Mouse (Mus musculus): Measurements from ENCODE around the gene C2cd3.
"Not testable (repeated sequence)": the region's sequence is repeated elsewhere in the genome, so short reads cannot be mapped to it uniquely, and the experiment has no call there.

Gene C2cd3

GRCm38 (mm10) chr7:100472777-100473176 lies 100.7 kb downstream of the C2cd3 start, which contains the start of gene Ucp3:
Gene Ucp3 (plus strand): TSS chr7:100472990.
- no peak for DNase-seq

- no peak for DNase-seq
These were observed 101.9 kb downstream of the C2cd3 start for GRCm38 (mm10) chr7:100473846-100474454.

DNA sequence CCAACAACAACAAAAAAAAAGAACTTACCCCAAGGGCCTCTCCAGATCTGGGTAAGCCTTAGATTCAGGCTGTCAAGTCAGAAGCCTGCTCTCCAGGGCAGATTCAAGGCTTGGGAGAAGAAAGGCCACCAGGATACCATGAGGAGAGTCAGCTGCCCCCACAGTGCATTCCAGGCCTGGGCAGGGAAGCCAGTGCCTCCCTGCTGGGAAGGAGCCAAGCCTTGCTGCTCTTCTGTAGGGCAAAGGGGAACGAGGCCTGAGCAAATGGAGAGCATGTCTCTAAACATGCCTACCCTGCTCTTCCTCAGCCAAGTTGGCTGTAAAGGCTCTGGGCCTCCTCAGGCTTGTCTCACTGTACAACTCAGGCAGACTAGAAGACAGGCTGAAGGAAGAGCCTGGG lies 102.6 kb downstream of the C2cd3 start:
- DNase-seq = no peak

- no peak for DNase-seq
These were observed 107.2 kb downstream of the C2cd3 start for GRCm38 (mm10) chr7:100479100-100479822.

- no peak for DNase-seq
These were observed 107.8 kb downstream of the C2cd3 start for GRCm38 (mm10) chr7:100479823-100480164.

DNA sequence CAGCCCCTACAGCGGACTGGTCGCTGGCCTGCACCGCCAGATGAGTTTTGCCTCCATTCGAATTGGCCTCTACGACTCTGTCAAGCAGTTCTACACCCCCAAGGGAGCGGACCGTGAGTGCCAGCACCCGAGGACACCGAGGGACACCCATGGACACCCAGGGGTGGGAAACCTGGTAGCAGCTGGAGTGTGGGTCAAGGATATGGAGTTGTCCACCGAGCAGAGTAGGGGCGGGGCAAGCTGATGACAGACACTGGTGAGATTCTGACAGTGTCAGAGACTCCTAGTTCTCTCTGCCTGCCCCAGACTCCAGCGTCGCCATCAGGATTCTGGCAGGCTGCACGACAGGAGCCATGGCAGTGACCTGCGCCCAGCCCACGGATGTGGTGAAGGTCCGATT lies 108.1 kb downstream of the C2cd3 start:
- DNase-seq = no peak

GRCm38 (mm10) chr7:100482046-100482445 lies 110.0 kb downstream of the C2cd3 start:
- DNase-seq = not testable (repeated sequence)

GRCm38 (mm10) chr7:100484493-100484892 lies 112.5 kb downstream of the C2cd3 start:
- no peak for DNase-seq

DNA sequence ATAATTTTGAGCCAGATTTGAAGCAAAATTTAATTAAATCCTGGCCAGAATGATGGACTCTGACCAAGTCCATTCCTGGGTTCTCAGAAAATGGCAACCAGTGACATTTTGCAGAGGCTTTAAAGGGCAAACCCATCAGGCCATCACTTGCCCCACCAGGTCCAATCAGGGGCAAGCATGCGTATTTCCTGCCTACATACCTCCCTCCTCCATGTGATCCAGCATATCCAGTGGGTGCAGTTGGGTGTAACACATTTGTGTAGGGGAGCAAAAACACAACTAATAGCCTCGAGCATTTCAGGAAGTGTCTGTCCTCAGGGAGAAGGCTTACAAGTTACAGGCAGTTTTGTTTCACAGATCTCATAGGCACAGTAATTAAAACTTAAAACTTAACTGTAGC lies 115.3 kb downstream of the C2cd3 start:
- no peak for DNase-seq

GRCm38 (mm10) chr7:100488474-100489048 lies 116.5 kb downstream of the C2cd3 start:
- DNase-seq = no peak

DNA sequence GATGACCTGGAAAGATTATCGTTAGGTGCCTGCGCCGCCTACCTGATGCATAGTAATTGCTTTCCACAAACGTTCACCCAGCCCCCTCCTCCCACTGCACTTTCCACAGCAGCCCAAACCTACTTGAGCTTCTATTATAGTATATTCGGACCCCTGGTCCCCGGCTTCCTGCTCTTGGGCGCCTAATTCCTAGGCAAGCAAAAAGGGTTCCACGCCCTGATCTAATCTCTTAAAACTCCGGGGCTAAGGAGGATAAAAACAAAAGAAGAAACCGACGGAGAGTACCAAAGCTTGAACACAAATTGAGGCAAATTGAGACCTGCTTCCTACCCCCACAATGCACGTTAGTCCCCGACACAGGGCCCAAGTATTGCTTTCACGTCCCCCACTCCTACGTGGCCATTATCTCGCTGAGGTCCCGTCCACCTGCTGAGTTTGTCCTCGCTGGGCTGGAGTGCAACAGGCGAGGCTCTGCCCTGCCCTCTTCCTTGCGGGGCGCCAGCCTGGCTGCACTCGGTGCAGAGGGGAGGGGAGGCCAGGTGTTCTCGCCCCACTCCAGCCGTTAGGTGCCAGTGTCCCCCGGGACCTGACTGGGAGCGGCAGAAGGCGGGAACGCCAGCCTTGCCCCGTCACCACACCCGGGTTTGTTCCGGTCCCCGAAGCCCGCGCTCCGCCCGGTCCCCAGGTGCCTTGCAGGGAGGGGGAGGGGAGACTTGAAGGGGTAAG lies 120.5 kb downstream of the C2cd3 start:
- DNase-seq = no peak

GRCm38 (mm10) chr7:100493117-100493483 lies 121.1 kb downstream of the C2cd3 start, which contains the start of gene Ucp2:
Gene Ucp2 (plus strand): TSS chr7:100493337.
- no peak for DNase-seq

- no peak for DNase-seq
These were observed 121.7 kb downstream of the C2cd3 start for GRCm38 (mm10) chr7:100493484-100494414.

GRCm38 (mm10) chr7:100494415-100494831 lies 122.4 kb downstream of the C2cd3 start:
- no peak for DNase-seq

- no peak for DNase-seq
These were observed 123.0 kb downstream of the C2cd3 start for GRCm38 (mm10) chr7:100495042-100495441.

DNA sequence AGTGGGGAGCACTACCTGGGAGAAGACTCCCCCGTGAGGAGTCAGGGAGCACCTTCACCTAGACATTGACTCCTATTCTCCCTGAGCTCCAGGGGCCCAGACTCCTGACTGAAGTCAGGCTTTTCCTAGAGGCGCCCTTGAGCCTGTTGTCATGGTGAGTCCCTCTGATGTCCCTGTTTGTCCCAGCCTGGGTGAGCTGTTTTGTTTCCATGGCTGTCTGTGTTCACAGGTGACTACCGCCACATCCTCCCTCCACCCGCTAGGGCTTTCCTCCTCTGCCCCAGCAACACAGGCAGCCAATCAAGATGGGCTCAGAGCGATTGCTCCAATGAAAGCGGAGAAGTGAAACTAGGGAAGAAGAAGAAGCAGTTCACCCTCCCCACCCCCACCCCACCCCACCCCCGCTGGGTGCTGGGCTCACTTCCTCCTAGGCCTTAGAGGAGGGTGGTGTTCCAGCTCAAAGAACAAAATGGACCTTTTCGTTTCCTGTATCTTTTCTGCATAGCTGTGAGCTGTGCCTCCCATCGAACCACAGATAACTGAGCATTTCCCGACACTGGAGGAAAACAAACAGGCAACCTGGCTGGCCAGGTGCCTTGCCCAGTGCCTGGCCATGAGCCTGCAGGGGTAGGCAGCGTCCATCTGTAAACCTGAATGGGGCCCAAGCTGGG lies 123.7 kb downstream of the C2cd3 start:
- no peak for DNase-seq

GRCm38 (mm10) chr7:100496371-100496770 lies 124.3 kb downstream of the C2cd3 start:
- no peak for DNase-seq

- DNase-seq = no peak
These were observed 124.8 kb downstream of the C2cd3 start for GRCm38 (mm10) chr7:100496791-100497190.

GRCm38 (mm10) chr7:100497402-100497801 lies 125.4 kb downstream of the C2cd3 start:
- no peak for DNase-seq

- no peak for DNase-seq
These were observed 125.9 kb downstream of the C2cd3 start for GRCm38 (mm10) chr7:100497982-100498381.

DNA sequence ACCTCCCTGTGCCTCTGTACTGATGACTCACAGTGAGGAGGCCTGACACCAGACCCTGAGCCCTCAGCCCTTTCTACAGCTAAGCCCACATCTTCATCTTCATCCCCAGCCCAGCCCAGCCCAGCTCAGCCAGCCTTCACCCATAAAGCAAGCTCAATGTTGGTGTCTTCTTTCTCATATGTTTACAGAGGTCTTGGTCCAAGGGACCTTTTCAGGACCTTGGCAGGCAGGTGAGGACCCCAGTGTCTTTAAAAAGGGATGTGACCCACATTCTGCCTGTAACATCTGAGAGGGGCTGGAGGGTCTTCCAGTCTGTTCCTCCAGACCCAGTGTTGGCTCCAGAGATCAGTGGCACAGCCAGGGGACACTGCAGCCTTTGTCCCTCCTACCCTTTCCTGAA lies 127.4 kb downstream of the C2cd3 start:
- DNase-seq = no peak
